Mouse (Mus musculus) activated CD4-positive, CD25-positive, alpha-beta regulatory T cell (primary cell): ENCODE data around the gene Gm5617. TPM values are rescaled to one million over a fixed set of nuclear protein-coding genes. Genes with fewer than 3 reads are reported as not detected.

Source experiments
- polyA plus RNA-seq, 2 experiments: library from polyadenylated mRNA; unstranded; fragments of 100-300 nt; shearing (Covaris generic); gene quantifications; one replicate each; pipeline ENCODE4 v1.2.1; 2017

The Gm5617 gene
- polyA plus RNA-seq, result 10 to 100 TPM; 19.7 to 39.8 TPM

DNA sequence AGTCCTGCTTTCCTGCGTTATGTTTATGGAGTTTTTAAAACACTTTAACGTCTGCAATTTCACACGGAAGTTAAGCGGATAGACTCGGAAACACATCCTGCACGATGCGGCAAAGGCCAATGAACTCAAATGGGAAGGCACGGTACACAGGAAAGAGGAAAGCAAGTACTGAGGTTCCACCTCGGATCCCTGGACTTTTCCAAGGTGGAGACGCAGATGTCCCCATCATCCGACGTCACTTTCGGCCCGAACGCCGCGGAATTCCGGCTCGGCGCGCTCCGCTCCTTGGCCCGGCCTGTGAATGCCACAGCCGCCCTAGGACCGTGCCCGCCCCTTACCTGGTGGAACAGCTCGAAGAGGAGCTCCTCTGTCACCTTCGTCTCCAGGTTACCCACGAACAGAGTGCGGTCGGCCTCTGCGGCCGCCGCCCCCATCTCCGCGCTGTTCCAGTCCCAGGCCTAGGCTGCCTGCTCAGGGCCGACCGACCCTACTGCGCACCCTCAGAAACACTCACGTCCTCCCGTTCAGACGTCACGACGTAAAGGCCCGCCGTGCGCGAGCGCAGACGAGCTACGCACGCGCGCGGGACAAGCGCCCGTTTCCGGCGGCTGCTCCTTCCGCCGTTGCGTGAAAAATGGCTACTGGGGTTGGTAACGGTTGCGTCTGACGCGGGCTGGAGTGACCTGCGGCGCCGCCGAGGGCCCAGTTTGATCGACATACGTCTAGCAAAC is at the start of gene Gm5617, which contains the start of gene Rbm7:
TSS of gene Gm5617 (plus strand) at position 626 of the 731 bp plus-strand sequence.
TSS of gene Rbm7 (minus strand) at position 483 of the 731 bp plus-strand sequence.

DNA sequence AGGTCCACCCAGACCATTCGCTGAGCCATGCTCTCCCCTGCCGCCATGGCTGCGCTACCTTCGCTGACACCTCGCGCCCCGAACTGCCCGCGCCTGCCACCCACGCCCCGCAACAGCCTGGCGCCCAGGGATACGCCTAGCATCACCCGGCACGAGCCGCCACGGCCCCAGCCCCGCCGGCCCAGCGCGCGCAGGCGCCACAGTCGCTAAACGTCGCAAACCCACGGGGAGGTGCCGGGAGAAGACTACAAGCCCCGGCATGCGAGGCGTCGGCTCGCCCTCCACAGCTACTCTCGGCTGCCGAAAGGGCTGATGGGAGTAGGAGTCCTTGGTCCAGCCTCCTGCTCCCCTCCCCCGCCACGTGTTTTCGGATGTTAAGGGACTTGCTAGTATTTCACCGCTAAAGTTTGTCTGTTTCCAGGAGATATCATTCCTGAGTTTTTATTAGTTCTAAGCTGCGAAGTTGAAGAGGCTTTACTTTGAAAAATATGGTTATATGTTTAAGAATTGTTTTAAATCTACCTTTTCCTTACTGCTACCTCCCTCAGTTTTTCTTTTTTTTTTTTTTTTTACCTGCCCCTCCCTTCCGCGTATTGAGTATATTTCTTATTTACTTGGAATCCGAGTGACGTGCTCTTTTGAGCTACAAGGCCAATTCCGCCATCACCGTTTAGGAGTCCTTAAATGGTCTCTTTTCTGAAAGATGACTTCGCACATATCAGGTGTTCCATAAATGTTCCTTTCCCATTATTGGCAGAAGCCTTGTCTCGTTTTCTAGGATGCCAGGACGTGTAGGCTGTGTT is 14.6 kb upstream of the Gm5617 start, which contains the start of gene Rexo2:
TSS of gene Rexo2 (minus strand) at position 213 of the 803 bp plus-strand sequence.

Other genes starting within 250 kb of the Gm5617 start
- gene Nxpe2, start 142.0 kb upstream of the Gm5617 start, polyA plus RNA-seq, result 1 to 10 TPM in 1 of 2 experiments, under 1 TPM in 1; 0.23 to 2.5 TPM
- gene Rexo2, start 14.8 kb upstream of the Gm5617 start, polyA plus RNA-seq, result 100 to 1,000 TPM; 258 to 290 TPM
- gene Rbm7, start 143 bp upstream of the Gm5617 start, polyA plus RNA-seq, result 100 to 1,000 TPM; 147 to 189 TPM
- under 1 TPM in 1 of 2 experiments, not detected in 1; 0.88 TPM for gene Nnmt, start 109.7 kb downstream of the Gm5617 start, polyA plus RNA-seq